12 mouse cellular contexts compared by ENCODE assay signal in genomic region chr6:42309816-42310378, GRCm38 (mm10). TPM values are rescaled to one million over a fixed set of nuclear protein-coding genes. Genes with fewer than 3 reads are reported as not detected.
DNase-seq lines count a peak whose midpoint lies in the region; ATAC-seq and TF ChIP-seq lines count a peak whose summit lies in the region.
"Had no signal": no experiment of that assay in that cellular context is flagged by ENCODE, and none has a peak within 500 bp of the region (broad histone marks: within the 10 kb centered on the region; RNA-seq: fewer than 3 reads in every experiment).

No protein-coding gene starts in this region.

- H3K4me3 ChIP-seq in hindbrain, embryonic 12.5 days = no peak overlapping the region
- H3K4me3 ChIP-seq in hindbrain, embryonic 13.5 days = no peak overlapping the region
- no peak overlapping the region for H3K4me3 ChIP-seq in midbrain, postnatal 0 days (ENCODE audit: low read depth, low read length)
- H3K4me3 ChIP-seq in midbrain, embryonic 16.5 days (ENCODE audit: low read depth, low read length) = no peak overlapping the region
- H3K4me3 ChIP-seq: left cerebral cortex, adult 2 months had no signal

- 47% methylated on average over 8 of the region's 8 CpGs for WGBS in hindbrain, embryonic 12.5 days
- 51% methylated on average over 8 of the region's 8 CpGs for whole genome bisulfite sequencing in hindbrain, embryonic 13.5 days
- 55% methylated on average over 8 of the region's 8 CpGs for WGBS in midbrain, postnatal 0 days
- WGBS in midbrain, embryonic 16.5 days = 51% methylated on average over 8 of the region's 8 CpGs

- H3K27ac ChIP-seq in hindbrain, embryonic 12.5 days = no peak overlapping the region
- H3K27ac ChIP-seq in hindbrain, embryonic 13.5 days = no peak overlapping the region
- H3K27ac ChIP-seq in midbrain, postnatal 0 days (ENCODE audit: low read depth, low read length) = no peak overlapping the region
- H3K27ac ChIP-seq in midbrain, embryonic 16.5 days (ENCODE audit: low read length) = no peak overlapping the region
- H3K27ac ChIP-seq: left cerebral cortex, adult 2 months had no signal

- no peak for ATAC-seq in CD4-positive, CD25-positive, alpha-beta regulatory T cell, adult 4 months
- peak; percentile 22; the same call in 1 of the 2 replicates for ATAC-seq in hindbrain, embryonic 12.5 days (ENCODE audit: low FRiP score)
- no peak for ATAC-seq in hindbrain, embryonic 13.5 days (ENCODE audit: low FRiP score)
- ATAC-seq in midbrain, postnatal 0 days (ENCODE audit: low FRiP score) = no peak
- ATAC-seq in midbrain, embryonic 16.5 days = no peak
- peak; percentile 65 for ATAC-seq in megakaryocyte, adult 5-6 weeks (ENCODE audit: poor library complexity, severe bottlenecking)
- no peak for ATAC-seq in erythroblast, adult 5-6 weeks (replicated peaks; ENCODE audit: low FRiP score, poor library complexity, severe bottlenecking)

- H3K4me2 ChIP-seq in hindbrain, embryonic 12.5 days (replicated peaks) = no peak overlapping the region
- no peak overlapping the region for H3K4me2 ChIP-seq in hindbrain, embryonic 13.5 days
- no peak overlapping the region for H3K4me2 ChIP-seq in midbrain, postnatal 0 days (ENCODE audit: low read depth, low read length, poor library complexity, severe bottlenecking)
- no peak overlapping the region for H3K4me2 ChIP-seq in midbrain, embryonic 16.5 days (ENCODE audit: low read length)

- peaks cover 72% of the 10 kb centered on the region for H3K36me3 ChIP-seq in hindbrain, embryonic 12.5 days
- peaks cover 80% of the 10 kb centered on the region for H3K36me3 ChIP-seq in hindbrain, embryonic 13.5 days
- peaks cover 16% of the 10 kb centered on the region; the same call in 1 of the 2 replicates for H3K36me3 ChIP-seq in midbrain, postnatal 0 days (ENCODE audit: insufficient read depth, low read length)
- H3K36me3 ChIP-seq in midbrain, embryonic 16.5 days (ENCODE audit: control insufficient read depth, insufficient read depth, low read length) = peaks cover 21% of the 10 kb centered on the region

- peak; percentile 8 for DNase-seq in CD4-positive, CD25-positive, alpha-beta regulatory T cell, adult 2 months (ENCODE audit: low read depth, low spot score)
- DNase-seq in midbrain, postnatal 0 days (ENCODE audit: low spot score) = no peak
- DNase-seq: right cerebral cortex, postnatal 14 days had no signal

- H3K9ac ChIP-seq in hindbrain, embryonic 12.5 days = no peak overlapping the region
- H3K9ac ChIP-seq in hindbrain, embryonic 13.5 days = no peak overlapping the region
- no peak overlapping the region for H3K9ac ChIP-seq in midbrain, postnatal 0 days (replicated peaks; ENCODE audit: low read length, poor library complexity, severe bottlenecking)
- no peak overlapping the region for H3K9ac ChIP-seq in midbrain, embryonic 16.5 days (ENCODE audit: low read depth, low read length)

- no peaks in the 10 kb centered on the region for H3K9me3 ChIP-seq in hindbrain, embryonic 12.5 days (replicated peaks)
- no peaks in the 10 kb centered on the region for H3K9me3 ChIP-seq in hindbrain, embryonic 13.5 days
- no peaks in the 10 kb centered on the region for H3K9me3 ChIP-seq in midbrain, postnatal 0 days (ENCODE audit: low read length)
- H3K9me3 ChIP-seq in midbrain, embryonic 16.5 days (replicated peaks; ENCODE audit: control insufficient read depth, low read length, poor library complexity, severe bottlenecking) = no peaks in the 10 kb centered on the region

- H3K4me1 ChIP-seq in hindbrain, embryonic 12.5 days = no peaks in the 10 kb centered on the region
- H3K4me1 ChIP-seq in hindbrain, embryonic 13.5 days (replicated peaks) = no peaks in the 10 kb centered on the region
- H3K4me1 ChIP-seq in midbrain, postnatal 0 days (ENCODE audit: insufficient read depth, low read length) = no peaks in the 10 kb centered on the region
- no peaks in the 10 kb centered on the region for H3K4me1 ChIP-seq in midbrain, embryonic 16.5 days (ENCODE audit: control insufficient read depth, insufficient read depth, low read length)

- no peaks in the 10 kb centered on the region for H3K27me3 ChIP-seq in hindbrain, embryonic 12.5 days
- no peaks in the 10 kb centered on the region for H3K27me3 ChIP-seq in hindbrain, embryonic 13.5 days
- H3K27me3 ChIP-seq in midbrain, postnatal 0 days (ENCODE audit: insufficient read depth, low read length) = no peaks in the 10 kb centered on the region
- H3K27me3 ChIP-seq in midbrain, embryonic 16.5 days (ENCODE audit: control insufficient read depth, insufficient read depth, low read depth, low read length) = no peaks in the 10 kb centered on the region

- peak; percentile 33; the same call in 1 of the 2 replicates for TF ChIP-seq CTCF in midbrain, postnatal 0 days (IDR thresholded peaks at IDR 0.05)

RNA-seq across cellular contexts. Expression of gene Fam131b, which starts 14.5 kb away (rescaled TPM):
- not detected for polyA plus RNA-seq in CD4-positive, CD25-positive, alpha-beta regulatory T cell, adult 4 months (2017; shearing (Covaris generic))
- 4.3 and 4.9 TPM in 2 replicates for polyA plus RNA-seq in hindbrain, embryonic 12.5 days (2016; fragmentation: Nextera tagmentation; extraction: Ambion mirVana)
- 5.8 and 6.7 TPM in 2 replicates for polyA plus RNA-seq in hindbrain, embryonic 13.5 days (2015; fragmentation: Nextera tagmentation; extraction: Ambion mirVana)
- total RNA-seq in midbrain, postnatal 0 days (2014; rRNA removed) = 55.6 and 59.6 TPM in 2 replicates
- 5.6 and 6.0 TPM in 2 replicates for polyA plus RNA-seq in midbrain, postnatal 0 days (2015; fragmentation: Nextera tagmentation; extraction: Ambion mirVana)
- polyA plus RNA-seq in midbrain, embryonic 16.5 days (2015; fragmentation: Nextera tagmentation; extraction: Ambion mirVana) = 7.8 and 8.4 TPM in 2 replicates
- not detected in 2 replicates for total RNA-seq in megakaryocyte, adult 5-6 weeks (2015)
- total RNA-seq in megakaryocyte, adult 5-6 weeks (2017) = not detected in 2 replicates
- total RNA-seq in erythroblast, adult 5-6 weeks (2015; ENCODE audit: low replicate concordance) = not detected in 2 replicates
- total RNA-seq in erythroblast, adult 5-6 weeks (2017; ENCODE audit: low replicate concordance) = not detected in 2 replicates
- total RNA-seq: hematopoietic stem cell, adult 5-6 weeks had no signal

RNA-seq across cellular contexts. Expression of gene Clcn1, which starts 23.4 kb away (rescaled TPM):
- polyA plus RNA-seq in CD4-positive, CD25-positive, alpha-beta regulatory T cell, adult 4 months (2017; shearing (Covaris generic)) = not detected
- 1.4 and 1.7 TPM in 2 replicates for polyA plus RNA-seq in hindbrain, embryonic 12.5 days (2016; fragmentation: Nextera tagmentation; extraction: Ambion mirVana)
- 1.5 and 1.6 TPM in 2 replicates for polyA plus RNA-seq in hindbrain, embryonic 13.5 days (2015; fragmentation: Nextera tagmentation; extraction: Ambion mirVana)
- 1.2 and 2.4 TPM in 2 replicates for total RNA-seq in midbrain, postnatal 0 days (2014; rRNA removed)
- 1.0 and 1.3 TPM in 2 replicates for polyA plus RNA-seq in midbrain, postnatal 0 days (2015; fragmentation: Nextera tagmentation; extraction: Ambion mirVana)
- polyA plus RNA-seq in midbrain, embryonic 16.5 days (2015; fragmentation: Nextera tagmentation; extraction: Ambion mirVana) = 1.3 and 1.5 TPM in 2 replicates
- 1.5 TPM in 1 of 2 replicates, not detected in the other for total RNA-seq in megakaryocyte, adult 5-6 weeks (2015)
- total RNA-seq in megakaryocyte, adult 5-6 weeks (2017) = not detected in 2 replicates
- not detected in 2 replicates for total RNA-seq in erythroblast, adult 5-6 weeks (2015; ENCODE audit: low replicate concordance)
- total RNA-seq in erythroblast, adult 5-6 weeks (2017; ENCODE audit: low replicate concordance) = 2.0 and 8.5 TPM in 2 replicates
- total RNA-seq: hematopoietic stem cell, adult 5-6 weeks had no signal

RNA-seq across cellular contexts. Expression of gene Zyx, which starts 39.5 kb away (rescaled TPM):
- 10 to 100 TPM; 37.2 to 50.6 TPM for polyA plus RNA-seq in CD4-positive, CD25-positive, alpha-beta regulatory T cell, adult 4 months (2017; shearing (Covaris generic))
- polyA plus RNA-seq in hindbrain, embryonic 12.5 days (2016; fragmentation: Nextera tagmentation; extraction: Ambion mirVana) = 71.4 and 82.5 TPM in 2 replicates
- polyA plus RNA-seq in hindbrain, embryonic 13.5 days (2015; fragmentation: Nextera tagmentation; extraction: Ambion mirVana) = 47.5 and 50.1 TPM in 2 replicates
- total RNA-seq in midbrain, postnatal 0 days (2014; rRNA removed) = 47.3 and 71.7 TPM in 2 replicates
- polyA plus RNA-seq in midbrain, postnatal 0 days (2015; fragmentation: Nextera tagmentation; extraction: Ambion mirVana) = 60.5 and 62.7 TPM in 2 replicates
- polyA plus RNA-seq in midbrain, embryonic 16.5 days (2015; fragmentation: Nextera tagmentation; extraction: Ambion mirVana) = 55.1 and 56.5 TPM in 2 replicates
- 411 and 420 TPM in 2 replicates for total RNA-seq in megakaryocyte, adult 5-6 weeks (2015)
- total RNA-seq in megakaryocyte, adult 5-6 weeks (2017) = 117 and 131 TPM in 2 replicates
- 74.0 and 87.0 TPM in 2 replicates for total RNA-seq in erythroblast, adult 5-6 weeks (2015; ENCODE audit: low replicate concordance)
- total RNA-seq in erythroblast, adult 5-6 weeks (2017; ENCODE audit: low replicate concordance) = 7.7 and 14.1 TPM in 2 replicates

RNA-seq across cellular contexts. Expression of gene Casp2, which starts 45.1 kb away (rescaled TPM):
- 10 to 100 TPM; 46.4 to 72.8 TPM for polyA plus RNA-seq in CD4-positive, CD25-positive, alpha-beta regulatory T cell, adult 4 months (2017; shearing (Covaris generic))
- 61.4 and 63.5 TPM in 2 replicates for polyA plus RNA-seq in hindbrain, embryonic 12.5 days (2016; fragmentation: Nextera tagmentation; extraction: Ambion mirVana)
- polyA plus RNA-seq in hindbrain, embryonic 13.5 days (2015; fragmentation: Nextera tagmentation; extraction: Ambion mirVana) = 43.5 and 47.5 TPM in 2 replicates
- 42.6 and 50.7 TPM in 2 replicates for total RNA-seq in midbrain, postnatal 0 days (2014; rRNA removed)
- polyA plus RNA-seq in midbrain, postnatal 0 days (2015; fragmentation: Nextera tagmentation; extraction: Ambion mirVana) = 17.9 and 18.4 TPM in 2 replicates
- 36.3 and 40.5 TPM in 2 replicates for polyA plus RNA-seq in midbrain, embryonic 16.5 days (2015; fragmentation: Nextera tagmentation; extraction: Ambion mirVana)
- 62.1 and 65.9 TPM in 2 replicates for total RNA-seq in megakaryocyte, adult 5-6 weeks (2015)
- total RNA-seq in megakaryocyte, adult 5-6 weeks (2017) = 49.2 and 53.5 TPM in 2 replicates
- total RNA-seq in erythroblast, adult 5-6 weeks (2015; ENCODE audit: low replicate concordance) = 22.4 and 26.7 TPM in 2 replicates
- 32.1 and 38.9 TPM in 2 replicates for total RNA-seq in erythroblast, adult 5-6 weeks (2017; ENCODE audit: low replicate concordance)

RNA-seq across cellular contexts. Expression of gene Tmem139, which starts 48.1 kb away (rescaled TPM):
- polyA plus RNA-seq in CD4-positive, CD25-positive, alpha-beta regulatory T cell, adult 4 months (2017; shearing (Covaris generic)) = not detected
- polyA plus RNA-seq in hindbrain, embryonic 12.5 days (2016; fragmentation: Nextera tagmentation; extraction: Ambion mirVana) = 0.81 and 1.4 TPM in 2 replicates
- 0.23 and 0.48 TPM in 2 replicates for polyA plus RNA-seq in hindbrain, embryonic 13.5 days (2015; fragmentation: Nextera tagmentation; extraction: Ambion mirVana)
- total RNA-seq in midbrain, postnatal 0 days (2014; rRNA removed) = not detected in 2 replicates
- polyA plus RNA-seq in midbrain, postnatal 0 days (2015; fragmentation: Nextera tagmentation; extraction: Ambion mirVana) = 0.14 and 0.15 TPM in 2 replicates
- polyA plus RNA-seq in midbrain, embryonic 16.5 days (2015; fragmentation: Nextera tagmentation; extraction: Ambion mirVana) = not detected in 2 replicates
- total RNA-seq in megakaryocyte, adult 5-6 weeks (2015) = not detected in 2 replicates
- not detected in 2 replicates for total RNA-seq in megakaryocyte, adult 5-6 weeks (2017)
- not detected in 2 replicates for total RNA-seq in erythroblast, adult 5-6 weeks (2015; ENCODE audit: low replicate concordance)
- not detected in 2 replicates for total RNA-seq in erythroblast, adult 5-6 weeks (2017; ENCODE audit: low replicate concordance)
- total RNA-seq: hematopoietic stem cell, adult 5-6 weeks; left cerebral cortex, adult 2 months had no signal
- polyA plus RNA-seq: frontal cortex, adult 2 months had no signal

Comparison
In these comparisons a context has a peak if more than half of its experiments do, and no peak if none do; other contexts are left out.
1. ATAC-seq: peak in hindbrain, embryonic 12.5 days (single experiment) and megakaryocyte, adult 5-6 weeks (single experiment); none in CD4-positive, CD25-positive, alpha-beta regulatory T cell, adult 4 months (single experiment), hindbrain, embryonic 13.5 days (single experiment), midbrain, postnatal 0 days (single experiment), midbrain, embryonic 16.5 days (single experiment) and erythroblast, adult 5-6 weeks (single experiment).